Mouse (Mus musculus) thymus, adult 2 months (tissue): ENCODE data around the gene Tpd52l1.

Experiments used
- CTCF ChIP-seq: fragments of 200-500 bp; IDR thresholded peaks from 2 replicates; pipeline ENCODE4 v1.5.1; 2012; ENCODE audit warnings: mild to moderate bottlenecking, control low read depth, low read length, moderate library complexity, borderline replicate concordance; ENCODE audit not compliant: control insufficient read depth, poor library complexity, insufficient read depth; ENCODE audit errors: extremely low read depth
- POLR2A ChIP-seq: fragments of 200-500 bp; IDR thresholded peaks from 2 replicates; pipeline ENCODE4 v1.6.1; 2012; ENCODE audit warnings: mild to moderate bottlenecking, low read length, control low read depth, moderate library complexity; ENCODE audit not compliant: control insufficient read depth, poor library complexity, insufficient read depth; ENCODE audit errors: extremely low read depth

- TF ChIP-seq CTCF, result peak; percentile 70; the same call in 1 of the 2 replicates
- no peak for TF ChIP-seq POLR2A
Measured at GRCm38 (mm10) chr10:31445291-31446124, at the start of gene Tpd52l1.
